Mouse (Mus musculus): ENCODE measurements around the gene Bcl11a. TPM values are rescaled to one million over a fixed set of nuclear protein-coding genes. Genes with fewer than 3 reads are reported as not detected.
A peak's percentile ranks its signal among the peaks of the same experiment; 100 is the strongest.

Gene Bcl11a
- polyA plus RNA-seq, 1 experiment from 2014 or later: 105 TPM

GRCm38 (mm10) chr11:24074021-24074591 is 3.8 kb upstream of the Bcl11a start:
- peaks cover 17% of the 10 kb centered on the region for H3K4me1 ChIP-seq
- WGBS: 1% methylated on average over 18 of the region's 18 CpGs
- H3K27me3 ChIP-seq (replicated peaks): 0 out of 2 replicates have a peak, but pooled peaks cover 3% of the 10 kb centered on the region
- no peaks in the 10 kb centered on the region for H3K9me3 ChIP-seq
- no peak for ATAC-seq (replicated peaks)
- 0 out of 2 replicates have a peak overlapping the region, but pooled peaks have one; percentile 42 for H3K27ac ChIP-seq
- H3K4me3 ChIP-seq: peak overlapping the region; percentile 89
- no peaks in the 10 kb centered on the region for H3K36me3 ChIP-seq (replicated peaks)
- peak overlapping the region; percentile 93 for H3K9ac ChIP-seq
- H3K4me2 ChIP-seq: peak overlapping the region; percentile 93

- Histone ChIP-seq H3K9ac (peak within 1 kb of the TSS; percentile 93), H3K4me1 (peaks cover 17% of the 10 kb centered on the region), H3K4me3 (peak within 1 kb of the TSS; percentile 89), H3K27me3 (replicated peaks) (0 out of 2 replicates have a peak, but pooled peaks cover 3% of the 10 kb centered on the region), H3K9me3 (no peaks in the 10 kb centered on the region), H3K36me3 (replicated peaks) (no peaks in the 10 kb centered on the region), H3K4me2 (peak within 1 kb of the TSS; percentile 93), H3K27ac (peak within 1 kb of the TSS; percentile 97)
- no peak for ATAC-seq (replicated peaks)
- 0% methylated on average over 11 of the region's 11 CpGs for WGBS
These were observed 3.2 kb upstream of the Bcl11a start, which contains the start of gene A830031A19Rik for GRCm38 (mm10) chr11:24074634-24075104. TSS of gene A830031A19Rik (minus strand) at chr11:24075054.

GRCm38 (mm10) chr11:24075486-24076126 is 2.2 kb upstream of the Bcl11a start:
- H3K36me3 ChIP-seq (replicated peaks): no peaks in the 10 kb centered on the region
- under 1% methylated on average over 17 of the region's 17 CpGs for WGBS
- ATAC-seq (replicated peaks): no peak

GRCm38 (mm10) chr11:24076127-24076650 is 1.7 kb upstream of the Bcl11a start:
- Histone ChIP-seq H3K4me1 (peaks cover 17% of the 10 kb centered on the region), H3K4me3 (peak overlapping the region; percentile 89), H3K4me2 (peak overlapping the region; percentile 93), H3K27ac (peak overlapping the region; percentile 97), H3K9ac (peak overlapping the region; percentile 93), H3K36me3 (replicated peaks) (no peaks in the 10 kb centered on the region), H3K9me3 (no peaks in the 10 kb centered on the region), H3K27me3 (replicated peaks) (0 out of 2 replicates have a peak, but pooled peaks cover 3% of the 10 kb centered on the region)
- WGBS: under 1% methylated on average over 32 of the region's 32 CpGs
- ATAC-seq (replicated peaks): peak; percentile 47

More at GRCm38 (mm10) chr11:24075486-24076126, 2.2 kb upstream of the Bcl11a start:
- Histone ChIP-seq H3K4me2 (peak overlapping the region; percentile 93), H3K9me3 (no peaks in the 10 kb centered on the region), H3K4me1 (peaks cover 17% of the 10 kb centered on the region), H3K27me3 (replicated peaks) (0 out of 2 replicates have a peak, but pooled peaks cover 3% of the 10 kb centered on the region), H3K9ac (peak overlapping the region; percentile 93), H3K4me3 (peak overlapping the region; percentile 89), H3K27ac (peak overlapping the region; percentile 97)

- peaks cover 21% of the 10 kb centered on the region for H3K4me1 ChIP-seq
- H3K27ac ChIP-seq: peak overlapping the region; percentile 97
- H3K4me3 ChIP-seq: peak overlapping the region; percentile 89
- under 1% methylated on average over 59 of the region's 59 CpGs for WGBS
- H3K9ac ChIP-seq: peak overlapping the region; percentile 93
- H3K27me3 ChIP-seq (replicated peaks): 0 out of 2 replicates have a peak, but pooled peaks cover 3% of the 10 kb centered on the region
- H3K9me3 ChIP-seq: no peaks in the 10 kb centered on the region
- peak overlapping the region; percentile 93 for H3K4me2 ChIP-seq
- no peaks in the 10 kb centered on the region for H3K36me3 ChIP-seq (replicated peaks)
- peak; percentile 41 for ATAC-seq (replicated peaks)
These were observed 780 bp upstream of the Bcl11a start for GRCm38 (mm10) chr11:24076821-24077730.

GRCm38 (mm10) chr11:24078706-24079316 is 955 bp downstream of the Bcl11a start:
- no peaks in the 10 kb centered on the region for H3K36me3 ChIP-seq (replicated peaks)
- H3K4me2 ChIP-seq: peak overlapping the region; percentile 93
- no peaks in the 10 kb centered on the region for H3K27me3 ChIP-seq (replicated peaks)
- peak overlapping the region; percentile 89 for H3K4me3 ChIP-seq
- no peaks in the 10 kb centered on the region for H3K9me3 ChIP-seq
- H3K27ac ChIP-seq: peak overlapping the region; percentile 97
- ATAC-seq (replicated peaks): no peak
- peak overlapping the region; percentile 93 for H3K9ac ChIP-seq
- H3K4me1 ChIP-seq: peaks cover 33% of the 10 kb centered on the region
- WGBS: under 1% methylated on average over 38 of the region's 38 CpGs

- H3K36me3 ChIP-seq (replicated peaks): no peaks in the 10 kb centered on the region
- no peak for ATAC-seq (replicated peaks)
- WGBS: under 1% methylated on average over 43 of the region's 43 CpGs
- peak overlapping the region; percentile 93 for H3K9ac ChIP-seq
- H3K27ac ChIP-seq: peak overlapping the region; percentile 97
- peaks cover 30% of the 10 kb centered on the region for H3K4me1 ChIP-seq
- peak overlapping the region; percentile 93 for H3K4me2 ChIP-seq
- H3K9me3 ChIP-seq: no peaks in the 10 kb centered on the region
- H3K4me3 ChIP-seq: peak overlapping the region; percentile 89
- no peaks in the 10 kb centered on the region for H3K27me3 ChIP-seq (replicated peaks)
These were observed 1.8 kb downstream of the Bcl11a start for GRCm38 (mm10) chr11:24079392-24080391.

GRCm38 (mm10) chr11:24080541-24080940 is 2.7 kb downstream of the Bcl11a start:
- Histone ChIP-seq H3K4me3 (peak overlapping the region; percentile 89), H3K9me3 (no peaks in the 10 kb centered on the region), H3K9ac (peak overlapping the region; percentile 93), H3K4me1 (peaks cover 33% of the 10 kb centered on the region), H3K27ac (peak overlapping the region; percentile 97), H3K36me3 (replicated peaks) (no peaks in the 10 kb centered on the region), H3K27me3 (replicated peaks) (no peaks in the 10 kb centered on the region), H3K4me2 (peak overlapping the region; percentile 93)
- ATAC-seq (replicated peaks): peak; percentile 43
- WGBS: 2% methylated on average over 30 of the region's 30 CpGs

- no peaks in the 10 kb centered on the region for H3K9me3 ChIP-seq
- H3K27me3 ChIP-seq (replicated peaks): no peaks in the 10 kb centered on the region
- peak; percentile 67 for ATAC-seq (replicated peaks)
- H3K9ac ChIP-seq: peak overlapping the region; percentile 93
- peaks cover 36% of the 10 kb centered on the region for H3K4me1 ChIP-seq
- H3K4me2 ChIP-seq: peak overlapping the region; percentile 93
- H3K27ac ChIP-seq: peak overlapping the region; percentile 97
- under 1% methylated on average over 35 of the region's 35 CpGs for WGBS
- peak overlapping the region; percentile 89 for H3K4me3 ChIP-seq
- no peaks in the 10 kb centered on the region for H3K36me3 ChIP-seq (replicated peaks)
These were observed 3.3 kb downstream of the Bcl11a start for GRCm38 (mm10) chr11:24081016-24081686.
